Mouse (Mus musculus) small intestine, adult 2 months (tissue): ENCODE results near the gene Rxfp4. TPM values are rescaled to one million over a fixed set of nuclear protein-coding genes. Genes with fewer than 3 reads are reported as not detected.

ENCODE experiments used
- H3K27ac ChIP-seq: fragments of 200-500 bp; 2 replicates; pipeline ENCODE4 v1.5.1; 2012; ENCODE audit warnings: low read depth, low read length, control low read depth, inconsistent platforms; ENCODE audit not compliant: insufficient read depth
- H3K27me3 ChIP-seq: fragments of 200-500 bp; 2 replicates; pipeline ENCODE4 v1.6.1; 2012; ENCODE audit warnings: mild to moderate bottlenecking, moderate library complexity, low read length, inconsistent platforms; ENCODE audit not compliant: control insufficient read depth, insufficient read depth
- H3K36me3 ChIP-seq: fragments of 200-500 bp; 2 replicates; pipeline ENCODE4 v1.6.1; 2012; ENCODE audit warnings: mild to moderate bottlenecking, low read length, control low read depth, inconsistent platforms; ENCODE audit not compliant: control insufficient read depth, insufficient read depth
- H3K4me1 ChIP-seq: fragments of 200-500 bp; 2 replicates; pipeline ENCODE4 v1.6.1; 2012; ENCODE audit warnings: low read length, inconsistent platforms, mixed read lengths; ENCODE audit not compliant: control insufficient read depth, insufficient read depth, insufficient read length
- H3K4me3 ChIP-seq: fragments of 200-500 bp; 2 replicates; pipeline ENCODE4 v1.5.1; 2012; ENCODE audit warnings: low read depth, mild to moderate bottlenecking, control low read depth, inconsistent platforms, low read length, moderate library complexity
- CTCF ChIP-seq: fragments of 200-500 bp; IDR thresholded peaks from 2 replicates; pipeline ENCODE4 v1.5.1; 2012; ENCODE audit warnings: low read depth, mild to moderate bottlenecking, control low read depth, inconsistent platforms, low read length, moderate library complexity, mixed read lengths; ENCODE audit not compliant: insufficient replicate concordance, insufficient read length; ENCODE audit errors: extremely low read depth
- POLR2A ChIP-seq: fragments of 200-500 bp; IDR thresholded peaks from 2 replicates; pipeline ENCODE4 v1.6.1; 2012; ENCODE audit warnings: low read depth, mild to moderate bottlenecking, control low read depth, inconsistent platforms, low read length, moderate library complexity
- WGBS: fragments of 180-500 bp; shearing (Covaris S2); methylation state at CpG from one replicate; pipeline ENCODE4 v1.1.7; 2018; 5-methylcytosine and 5-hydroxymethylcytosine counted together
- polyA plus RNA-seq: library from polyadenylated mRNA; depleted of rRNA; stranded (reverse); fragments of >200 nt; gene quantifications from 2 replicates; pipeline ENCODE4 v1.2.3, GENCODE M21; 2012

The Rxfp4 gene
- polyA plus RNA-seq, 1 experiment, result not detected

DNA sequence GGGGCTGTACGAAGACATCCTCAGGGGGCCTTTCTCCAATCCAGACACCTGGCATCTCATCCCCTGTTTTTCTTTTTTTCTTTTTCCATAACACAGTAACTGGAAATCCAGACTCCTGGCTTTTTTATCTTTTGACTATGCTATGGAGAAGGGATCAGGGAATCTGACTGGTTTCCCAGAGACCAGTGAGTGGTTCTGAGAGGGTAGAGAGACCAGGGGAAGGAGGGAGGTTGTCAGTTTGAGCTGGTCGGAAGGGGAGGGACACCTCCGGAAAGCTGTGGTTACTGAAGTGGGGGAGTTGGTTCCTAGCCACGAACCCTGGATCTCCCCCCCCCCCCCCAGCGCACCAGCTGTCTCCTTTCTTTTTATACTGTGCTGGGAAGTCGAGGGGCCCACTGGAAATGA, 30.0 kb downstream of the Rxfp4 start:
- 35% methylated on average over 6 of the region's 6 CpGs for WGBS
- no peak for TF ChIP-seq POLR2A
- no peak for TF ChIP-seq CTCF

GRCm38 (mm10) chr3:88622113-88622940, 30.6 kb downstream of the Rxfp4 start:
- Histone ChIP-seq H3K27ac (peak overlapping the region; percentile 88), H3K4me3 (peak overlapping the region; percentile 69), H3K27me3 (no peaks in the 10 kb centered on the region), H3K36me3 (peaks cover 10% of the 10 kb centered on the region), H3K4me1 (peaks cover 4% of the 10 kb centered on the region)
- 24% methylated on average over 24 of the region's 24 CpGs for WGBS
- TF ChIP-seq CTCF (no peak), POLR2A (no peak)

More for the DNA sequence above, 30.0 kb downstream of the Rxfp4 start:
- peaks cover 4% of the 10 kb centered on the region for H3K4me1 ChIP-seq
- H3K27ac ChIP-seq, result peak overlapping the region; percentile 31
- peak overlapping the region; percentile 69 for H3K4me3 ChIP-seq
- H3K36me3 ChIP-seq, result peaks cover 8% of the 10 kb centered on the region
- no peaks in the 10 kb centered on the region for H3K27me3 ChIP-seq

DNA sequence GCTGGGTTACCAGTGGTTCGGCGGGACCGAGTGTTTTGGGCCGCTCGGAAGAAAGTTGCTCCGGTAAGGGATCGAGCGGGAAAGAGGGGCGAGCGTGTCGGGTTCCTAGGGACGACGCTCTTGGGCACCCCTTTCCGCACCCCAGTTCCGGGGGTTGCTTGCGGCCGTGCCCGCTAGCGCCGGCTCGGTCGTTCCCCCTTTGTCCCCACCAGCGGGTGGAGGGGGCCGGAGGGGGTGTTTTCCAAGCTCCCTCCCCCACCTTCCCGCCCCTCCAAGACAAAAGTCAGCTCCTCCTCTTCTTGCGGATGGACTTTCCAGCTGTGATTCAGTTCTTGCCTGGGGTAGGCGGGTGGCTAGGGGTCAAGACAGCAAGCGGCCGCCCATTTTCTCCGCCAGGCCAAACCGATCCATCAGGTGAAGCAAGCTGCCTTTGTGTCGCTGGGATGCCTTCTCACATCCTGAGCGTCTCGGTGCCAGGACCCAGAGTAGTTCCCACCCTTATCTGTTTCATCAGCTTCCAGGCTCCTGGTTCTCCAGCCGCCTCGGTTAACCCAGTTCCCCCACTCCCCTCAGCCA, 31.3 kb downstream of the Rxfp4 start:
- H3K4me1 ChIP-seq, result peaks cover 4% of the 10 kb centered on the region
- peak overlapping the region; percentile 69 for H3K4me3 ChIP-seq
- H3K27ac ChIP-seq, result peak overlapping the region; percentile 88
- 3% methylated on average over 36 of the region's 36 CpGs for WGBS
- TF ChIP-seq POLR2A (no peak), CTCF (no peak)
- H3K36me3 ChIP-seq, result peaks cover 12% of the 10 kb centered on the region
- no peaks in the 10 kb centered on the region for H3K27me3 ChIP-seq

GRCm38 (mm10) chr3:88620992-88621536, 31.9 kb downstream of the Rxfp4 start:
- WGBS, result under 1% methylated on average over 64 of the region's 64 CpGs
- peaks cover 12% of the 10 kb centered on the region for H3K36me3 ChIP-seq
- H3K27ac ChIP-seq, result peak overlapping the region; percentile 88
- TF ChIP-seq POLR2A, result peak; percentile 33; the same call in 1 of the 2 replicates
- no peak for TF ChIP-seq CTCF
- no peaks in the 10 kb centered on the region for H3K27me3 ChIP-seq
- peaks cover 4% of the 10 kb centered on the region for H3K4me1 ChIP-seq
- peak overlapping the region; percentile 69 for H3K4me3 ChIP-seq

GRCm38 (mm10) chr3:88620146-88620991, 32.6 kb downstream of the Rxfp4 start:
- H3K27ac ChIP-seq, result peak overlapping the region; percentile 88; the same call in 1 of the 2 replicates
- whole genome bisulfite sequencing, result 20% methylated on average over 15 of the region's 15 CpGs
- H3K4me3 ChIP-seq, result peak overlapping the region; percentile 69
- TF ChIP-seq CTCF (no peak), POLR2A (no peak)
- no peaks in the 10 kb centered on the region for H3K27me3 ChIP-seq
- peaks cover 9% of the 10 kb centered on the region for H3K36me3 ChIP-seq
- peaks cover 4% of the 10 kb centered on the region for H3K4me1 ChIP-seq

- Histone ChIP-seq H3K36me3 (peaks cover 17% of the 10 kb centered on the region), H3K4me3 (no peak overlapping the region), H3K27me3 (no peaks in the 10 kb centered on the region), H3K4me1 (peaks cover 7% of the 10 kb centered on the region), H3K27ac (no peak overlapping the region)
- 83% methylated on average over 9 of the region's 9 CpGs for WGBS
- TF ChIP-seq CTCF (no peak), POLR2A (no peak)
Measured at GRCm38 (mm10) chr3:88619113-88620097, 33.5 kb downstream of the Rxfp4 start.
